Mouse (Mus musculus): Measurements from ENCODE around the gene Efcab6. TPM values are rescaled to one million over a fixed set of nuclear protein-coding genes. Genes with fewer than 3 reads are reported as not detected.

Efcab6 gene
- polyA plus RNA-seq, 1 experiment = 2.2 TPM

- DNase-seq = no peak
- WGBS = 66% methylated on average over 2 of the region's 2 CpGs
- Histone ChIP-seq H3K4me1 (ENCODE audit: control insufficient read depth, insufficient read depth, low read length) (no peaks in the 10 kb centered on the region), H3K4me3 (replicated peaks; ENCODE audit: extremely low read depth, low read depth, low read length) (no peak overlapping the region)
- TF ChIP-seq POLR2A (IDR thresholded peaks at IDR 0.05; ENCODE audit: borderline replicate concordance, extremely low read depth, low read depth, low read length) (no peak), CTCF (IDR thresholded peaks at IDR 0.05; ENCODE audit: insufficient read depth, low read length) (no peak)
Observed at GRCm38 (mm10) chr15:83877898-83878297, 187.3 kb downstream of the Efcab6 start.

- Histone ChIP-seq H3K4me1 (ENCODE audit: control insufficient read depth, insufficient read depth, low read length) (no peaks in the 10 kb centered on the region), H3K4me3 (replicated peaks; ENCODE audit: extremely low read depth, low read depth, low read length) (no peak overlapping the region)
- WGBS = 41% methylated on average over 11 of the region's 11 CpGs
- TF ChIP-seq CTCF (IDR thresholded peaks at IDR 0.05; ENCODE audit: insufficient read depth, low read length) (no peak), POLR2A (IDR thresholded peaks at IDR 0.05; ENCODE audit: borderline replicate concordance, extremely low read depth, low read depth, low read length) (no peak)
- no peak for DNase-seq
Observed at GRCm38 (mm10) chr15:83877155-83877866, 187.9 kb downstream of the Efcab6 start.

- Histone ChIP-seq H3K4me3 (replicated peaks; ENCODE audit: extremely low read depth, low read depth, low read length) (no peak overlapping the region), H3K4me1 (ENCODE audit: control insufficient read depth, insufficient read depth, low read length) (no peaks in the 10 kb centered on the region)
- 6% methylated on average over 17 of the region's 17 CpGs for WGBS
- no peak for TF ChIP-seq POLR2A (IDR thresholded peaks at IDR 0.05; ENCODE audit: borderline replicate concordance, extremely low read depth, low read depth, low read length)
- no peak for TF ChIP-seq CTCF (IDR thresholded peaks at IDR 0.05; ENCODE audit: insufficient read depth, low read length)
- DNase-seq = no peak
Observed at GRCm38 (mm10) chr15:83870936-83871335, 194.2 kb downstream of the Efcab6 start.

- no peaks in the 10 kb centered on the region for H3K4me1 ChIP-seq (ENCODE audit: control insufficient read depth, insufficient read depth, low read length)
- TF ChIP-seq POLR2A (IDR thresholded peaks at IDR 0.05; ENCODE audit: borderline replicate concordance, extremely low read depth, low read depth, low read length) (no peak), CTCF (IDR thresholded peaks at IDR 0.05; ENCODE audit: insufficient read depth, low read length) (no peak)
- DNase-seq = no peak
- no peak overlapping the region for H3K4me3 ChIP-seq (replicated peaks; ENCODE audit: extremely low read depth, low read depth, low read length)
- 84% methylated on average over 5 of the region's 5 CpGs for WGBS
Observed at GRCm38 (mm10) chr15:83865626-83866025, 199.6 kb downstream of the Efcab6 start.

GRCm38 (mm10) chr15:83857129-83857528, 208.1 kb downstream of the Efcab6 start:
- DNase-seq = peak; percentile 49
- Histone ChIP-seq H3K4me1 (ENCODE audit: control insufficient read depth, insufficient read depth, low read length) (no peaks in the 10 kb centered on the region), H3K4me3 (replicated peaks; ENCODE audit: extremely low read depth, low read depth, low read length) (no peak overlapping the region)
- WGBS = 11% methylated on average over 8 of the region's 8 CpGs
- TF ChIP-seq POLR2A (IDR thresholded peaks at IDR 0.05; ENCODE audit: borderline replicate concordance, extremely low read depth, low read depth, low read length) = no peak
- peak; percentile 71 for TF ChIP-seq CTCF (IDR thresholded peaks at IDR 0.05; ENCODE audit: insufficient read depth, low read length)

- no peak overlapping the region for H3K4me3 ChIP-seq (replicated peaks; ENCODE audit: extremely low read depth, low read depth, low read length)
- DNase-seq = no peak
- no peaks in the 10 kb centered on the region for H3K4me1 ChIP-seq (ENCODE audit: control insufficient read depth, insufficient read depth, low read length)
- TF ChIP-seq CTCF (IDR thresholded peaks at IDR 0.05; ENCODE audit: insufficient read depth, low read length) (no peak), POLR2A (IDR thresholded peaks at IDR 0.05; ENCODE audit: borderline replicate concordance, extremely low read depth, low read depth, low read length) (no peak)
- 56% methylated on average over 5 of the region's 5 CpGs for WGBS
Observed at GRCm38 (mm10) chr15:83853400-83853811, 211.8 kb downstream of the Efcab6 start.

GRCm38 (mm10) chr15:83848193-83848592, 217.0 kb downstream of the Efcab6 start:
- Histone ChIP-seq H3K4me3 (replicated peaks; ENCODE audit: extremely low read depth, low read depth, low read length) (no peak overlapping the region), H3K4me1 (ENCODE audit: control insufficient read depth, insufficient read depth, low read length) (no peaks in the 10 kb centered on the region)
- no peak for DNase-seq
- WGBS = 69% methylated on average over 9 of the region's 9 CpGs
- TF ChIP-seq CTCF (IDR thresholded peaks at IDR 0.05; ENCODE audit: insufficient read depth, low read length) = no peak
- TF ChIP-seq POLR2A (IDR thresholded peaks at IDR 0.05; ENCODE audit: borderline replicate concordance, extremely low read depth, low read depth, low read length) = no peak

- 61% methylated on average over 4 of the region's 4 CpGs for WGBS
- no peak for DNase-seq
- TF ChIP-seq CTCF (IDR thresholded peaks at IDR 0.05; ENCODE audit: insufficient read depth, low read length) = no peak
- no peak for TF ChIP-seq POLR2A (IDR thresholded peaks at IDR 0.05; ENCODE audit: borderline replicate concordance, extremely low read depth, low read depth, low read length)
- Histone ChIP-seq H3K4me3 (replicated peaks; ENCODE audit: extremely low read depth, low read depth, low read length) (no peak overlapping the region), H3K4me1 (ENCODE audit: control insufficient read depth, insufficient read depth, low read length) (no peaks in the 10 kb centered on the region)
Observed at GRCm38 (mm10) chr15:83847512-83847911, 217.7 kb downstream of the Efcab6 start.

GRCm38 (mm10) chr15:83846592-83846991, 218.6 kb downstream of the Efcab6 start:
- Histone ChIP-seq H3K4me3 (replicated peaks; ENCODE audit: extremely low read depth, low read depth, low read length) (no peak overlapping the region), H3K4me1 (ENCODE audit: control insufficient read depth, insufficient read depth, low read length) (no peaks in the 10 kb centered on the region)
- DNase-seq = no peak
- TF ChIP-seq POLR2A (IDR thresholded peaks at IDR 0.05; ENCODE audit: borderline replicate concordance, extremely low read depth, low read depth, low read length) (no peak), CTCF (IDR thresholded peaks at IDR 0.05; ENCODE audit: insufficient read depth, low read length) (no peak)
- 34% methylated on average over 8 of the region's 8 CpGs for WGBS

GRCm38 (mm10) chr15:83845734-83846133, 219.4 kb downstream of the Efcab6 start:
- no peak overlapping the region for H3K4me3 ChIP-seq (replicated peaks; ENCODE audit: extremely low read depth, low read depth, low read length)
- no peaks in the 10 kb centered on the region for H3K4me1 ChIP-seq (ENCODE audit: control insufficient read depth, insufficient read depth, low read length)
- TF ChIP-seq CTCF (IDR thresholded peaks at IDR 0.05; ENCODE audit: insufficient read depth, low read length) (no peak), POLR2A (IDR thresholded peaks at IDR 0.05; ENCODE audit: borderline replicate concordance, extremely low read depth, low read depth, low read length) (no peak)
- 39% methylated on average over 11 of the region's 11 CpGs for WGBS
- no peak for DNase-seq
